Mouse (Mus musculus): ENCODE results near the gene Aurkb. TPM values are rescaled to one million over a fixed set of nuclear protein-coding genes. Genes with fewer than 3 reads are reported as not detected.

The Aurkb gene
- total RNA-seq, 1 experiment, result 71.7 TPM

DNA sequence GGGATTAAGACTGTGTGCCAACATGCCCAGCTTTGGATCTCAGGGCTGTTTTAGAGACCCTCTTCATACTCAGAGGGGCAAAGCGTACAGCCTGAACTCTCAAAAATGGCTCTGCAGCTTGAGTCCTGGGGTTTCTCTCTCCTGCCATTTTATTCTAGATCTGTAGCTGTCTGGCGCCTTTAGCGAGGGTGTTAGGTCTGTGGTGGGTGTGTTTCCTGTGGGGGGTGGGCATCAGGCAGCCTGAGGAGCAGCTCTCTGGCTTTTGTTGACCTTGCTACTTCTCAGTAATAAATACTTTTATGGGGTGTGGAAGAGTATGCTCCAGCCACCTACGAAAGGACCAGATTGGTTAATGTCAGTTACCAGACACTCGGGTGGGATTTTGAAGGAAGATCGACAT, 32.6 kb downstream of the Aurkb start:
- TF ChIP-seq ZNF384 (IDR thresholded peaks at IDR 0.05; ENCODE audit: low read depth, low read length) (no peak), CHD2 (IDR thresholded peaks at IDR 0.05; ENCODE audit: low read depth, low read length) (no peak), ZC3H11A (IDR thresholded peaks at IDR 0.05; ENCODE audit: borderline replicate concordance, low read depth, low read length) (no peak), MAFK (IDR thresholded peaks at IDR 0.05; ENCODE audit: insufficient read depth, low read depth, low read length) (no peak)
- Histone ChIP-seq H3K27ac (ENCODE audit: insufficient read depth, low read depth, low read length, poor library complexity, severe bottlenecking) (no peak overlapping the region), H3K36me3 (ENCODE audit: control insufficient read depth, insufficient read depth, low read length, poor library complexity, severe bottlenecking) (no peaks in the 10 kb centered on the region), H3K9me3 (ENCODE audit: control insufficient read depth, insufficient read depth, low read depth, low read length) (no peaks in the 10 kb centered on the region), H3K4me1 (ENCODE audit: control insufficient read depth in 2 of 2, insufficient read depth in 2 of 2, low read length in 2 of 2, poor library complexity in 1 of 2) (peaks cover 0 to 12% of the 10 kb centered on the region in 2 experiments; a peak in 2 of 4 replicates), H3K9ac (ENCODE audit: insufficient read depth, low read depth, low read length, poor library complexity, severe bottlenecking) (no peak overlapping the region), H3K4me3 (ENCODE audit: insufficient read depth in 1 of 2, low read depth in 1 of 2, low read length in 2 of 2, poor library complexity in 1 of 2, severe bottlenecking in 1 of 2) (no peak overlapping the region)
- no peak for DNase-seq (ENCODE audit: low read depth, low spot score)
- in situ Hi-C loops (cut with MboI; ENCODE audit: low sequenced_read_pairs in 2 of 2, unreplicated experiment in 2 of 2), result no loop called here

DNA sequence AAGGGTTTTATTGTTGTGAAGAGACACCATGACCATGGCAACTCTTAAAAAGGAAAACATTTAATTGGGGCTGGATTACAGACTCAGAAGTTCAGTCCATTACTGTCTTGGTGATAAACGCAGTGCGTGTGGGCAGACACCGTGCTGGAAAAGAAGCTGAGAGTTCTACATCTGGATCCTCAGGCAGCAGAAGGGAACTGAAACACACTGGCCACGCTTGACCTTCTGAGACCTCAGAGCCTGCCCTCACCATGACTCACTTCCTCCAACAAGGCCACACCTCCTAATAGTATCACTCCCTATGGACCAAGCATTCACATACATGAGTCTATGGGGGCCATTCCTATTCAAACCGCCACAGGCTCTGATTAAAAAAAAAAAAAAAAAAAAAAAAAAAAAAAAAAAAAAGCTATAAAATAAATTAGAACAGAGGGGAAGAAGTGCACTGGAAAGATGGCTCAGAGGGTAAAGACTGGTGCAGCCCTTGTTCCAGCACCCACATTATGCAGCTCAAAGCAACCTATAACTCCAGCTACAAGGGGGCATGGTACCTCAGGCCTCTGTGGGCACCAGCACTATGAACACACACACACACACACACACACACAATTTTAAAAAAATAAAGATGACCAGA, 33.5 kb downstream of the Aurkb start:
- Histone ChIP-seq H3K9ac (ENCODE audit: insufficient read depth, low read depth, low read length, poor library complexity, severe bottlenecking) (no peak overlapping the region), H3K27ac (ENCODE audit: insufficient read depth, low read depth, low read length, poor library complexity, severe bottlenecking) (no peak overlapping the region), H3K4me3 (ENCODE audit: insufficient read depth in 1 of 2, low read depth in 1 of 2, low read length in 2 of 2, poor library complexity in 1 of 2, severe bottlenecking in 1 of 2) (0 out of 4 replicates have a peak overlapping the region, but pooled peaks of 1 of the 2 experiments have one; percentile 28)

DNA sequence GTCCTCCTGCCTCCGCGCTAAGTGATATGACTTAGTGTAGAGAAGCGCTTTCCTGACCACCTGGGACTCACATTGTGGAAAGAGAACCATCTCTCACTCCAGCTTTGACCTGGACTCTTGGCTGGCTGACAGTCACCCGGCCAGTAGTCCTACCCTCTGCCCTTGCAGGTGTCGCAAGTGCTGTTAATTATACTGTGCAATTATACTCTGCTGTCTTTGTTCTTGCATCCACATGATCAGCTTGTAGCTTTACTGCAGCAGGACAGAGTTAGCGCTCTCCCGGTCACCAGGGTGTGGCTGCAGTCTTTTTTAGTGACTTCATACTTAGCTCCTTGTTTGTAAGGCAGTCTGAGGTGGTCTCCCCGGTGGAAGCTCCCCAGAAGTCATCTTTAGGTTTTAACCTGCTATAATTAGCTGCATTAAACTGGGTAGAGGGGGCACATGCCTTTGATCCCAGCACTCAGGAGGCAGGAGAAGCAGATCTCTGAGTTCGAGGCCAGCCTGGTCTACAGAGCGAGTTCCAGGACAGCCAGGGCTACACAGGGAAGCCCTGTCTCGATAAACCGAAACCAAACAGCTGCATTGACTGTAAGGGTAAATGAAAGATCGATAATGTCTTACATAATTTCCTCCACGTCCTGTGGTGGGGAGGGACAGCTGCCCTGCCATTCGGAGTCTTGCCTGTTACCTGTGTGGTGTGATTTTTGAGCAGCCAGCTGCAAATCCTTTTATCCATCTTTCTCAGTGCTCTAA, 34.8 kb downstream of the Aurkb start:
- no peak overlapping the region for H3K9ac ChIP-seq (ENCODE audit: insufficient read depth, low read depth, low read length, poor library complexity, severe bottlenecking)
- H3K36me3 ChIP-seq (ENCODE audit: control insufficient read depth, insufficient read depth, low read length, poor library complexity, severe bottlenecking), result no peaks in the 10 kb centered on the region
- no peaks in the 10 kb centered on the region for H3K9me3 ChIP-seq (ENCODE audit: control insufficient read depth, insufficient read depth, low read depth, low read length)
- H3K4me3 ChIP-seq (ENCODE audit: insufficient read depth in 1 of 2, low read depth in 1 of 2, low read length in 2 of 2, poor library complexity in 1 of 2, severe bottlenecking in 1 of 2), result no peak overlapping the region
- in situ Hi-C loops (cut with MboI; ENCODE audit: low sequenced_read_pairs in 2 of 2, unreplicated experiment in 2 of 2), result no loop called here
- DNase-seq (ENCODE audit: low read depth, low spot score), result no peak
- TF ChIP-seq MAFK (IDR thresholded peaks at IDR 0.05; ENCODE audit: insufficient read depth, low read depth, low read length), result no peak
- no peak for TF ChIP-seq ZNF384 (IDR thresholded peaks at IDR 0.05; ENCODE audit: low read depth, low read length)
- no peak for TF ChIP-seq CHD2 (IDR thresholded peaks at IDR 0.05; ENCODE audit: low read depth, low read length)
- no peak for TF ChIP-seq ZC3H11A (IDR thresholded peaks at IDR 0.05; ENCODE audit: borderline replicate concordance, low read depth, low read length)
- TF ChIP-seq HCFC1 (IDR thresholded peaks at IDR 0.05; ENCODE audit: borderline replicate concordance, insufficient read depth, low read length), result no peak
- H3K27ac ChIP-seq (ENCODE audit: insufficient read depth, low read depth, low read length, poor library complexity, severe bottlenecking), result no peak overlapping the region
- peaks cover 0 to 7% of the 10 kb centered on the region in 2 experiments; a peak in 1 of 4 replicates for H3K4me1 ChIP-seq (ENCODE audit: control insufficient read depth in 2 of 2, insufficient read depth in 2 of 2, low read length in 2 of 2, poor library complexity in 1 of 2)

More for the DNA sequence above, 33.5 kb downstream of the Aurkb start:
- TF ChIP-seq ZC3H11A (IDR thresholded peaks at IDR 0.05; ENCODE audit: borderline replicate concordance, low read depth, low read length) (no peak), HCFC1 (IDR thresholded peaks at IDR 0.05; ENCODE audit: borderline replicate concordance, insufficient read depth, low read length) (no peak), ZNF384 (IDR thresholded peaks at IDR 0.05; ENCODE audit: low read depth, low read length) (no peak), CHD2 (IDR thresholded peaks at IDR 0.05; ENCODE audit: low read depth, low read length) (no peak), MAFK (IDR thresholded peaks at IDR 0.05; ENCODE audit: insufficient read depth, low read depth, low read length) (no peak)
- Histone ChIP-seq H3K9me3 (ENCODE audit: control insufficient read depth, insufficient read depth, low read depth, low read length) (no peaks in the 10 kb centered on the region), H3K4me1 (ENCODE audit: control insufficient read depth in 2 of 2, insufficient read depth in 2 of 2, low read length in 2 of 2, poor library complexity in 1 of 2) (peaks cover 0 to 12% of the 10 kb centered on the region in 2 experiments; a peak in 2 of 4 replicates), H3K36me3 (ENCODE audit: control insufficient read depth, insufficient read depth, low read length, poor library complexity, severe bottlenecking) (no peaks in the 10 kb centered on the region)
- DNase-seq (ENCODE audit: low read depth, low spot score), result no peak
- in situ Hi-C loops (cut with MboI; ENCODE audit: low sequenced_read_pairs in 2 of 2, unreplicated experiment in 2 of 2), result no loop called here

DNA sequence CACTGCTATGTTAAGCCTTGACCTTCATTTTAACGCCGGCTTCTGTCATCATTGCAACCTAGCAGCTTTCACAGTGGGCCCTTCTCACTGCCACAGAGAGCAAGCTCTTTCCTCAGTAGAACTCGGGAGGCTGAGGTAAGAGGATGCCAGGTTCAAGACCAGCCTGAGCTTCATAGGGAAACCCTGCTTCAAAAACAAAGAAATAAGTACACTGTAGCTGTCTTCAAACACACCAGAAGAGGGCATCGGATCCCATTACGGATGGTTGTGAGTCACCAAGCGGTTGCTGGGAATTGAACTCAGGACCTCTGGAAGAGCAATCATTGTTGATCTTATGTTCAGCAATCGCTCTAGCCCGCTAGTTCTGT, 35.4 kb downstream of the Aurkb start:
- Histone ChIP-seq H3K27ac (ENCODE audit: insufficient read depth, low read depth, low read length, poor library complexity, severe bottlenecking) (no peak overlapping the region), H3K9ac (ENCODE audit: insufficient read depth, low read depth, low read length, poor library complexity, severe bottlenecking) (no peak overlapping the region), H3K4me3 (ENCODE audit: insufficient read depth in 1 of 2, low read depth in 1 of 2, low read length in 2 of 2, poor library complexity in 1 of 2, severe bottlenecking in 1 of 2) (no peak overlapping the region), H3K36me3 (ENCODE audit: control insufficient read depth, insufficient read depth, low read length, poor library complexity, severe bottlenecking) (no peaks in the 10 kb centered on the region), H3K9me3 (ENCODE audit: control insufficient read depth, insufficient read depth, low read depth, low read length) (no peaks in the 10 kb centered on the region), H3K4me1 (ENCODE audit: control insufficient read depth in 2 of 2, insufficient read depth in 2 of 2, low read length in 2 of 2, poor library complexity in 1 of 2) (peaks cover 0 to 8% of the 10 kb centered on the region in 2 experiments; a peak in 1 of 4 replicates)
- DNase-seq (ENCODE audit: low read depth, low spot score), result no peak
- in situ Hi-C loops (cut with MboI; ENCODE audit: low sequenced_read_pairs in 2 of 2, unreplicated experiment in 2 of 2), result no loop called here
- TF ChIP-seq CHD2 (IDR thresholded peaks at IDR 0.05; ENCODE audit: low read depth, low read length) (no peak), ZC3H11A (IDR thresholded peaks at IDR 0.05; ENCODE audit: borderline replicate concordance, low read depth, low read length) (no peak), HCFC1 (IDR thresholded peaks at IDR 0.05; ENCODE audit: borderline replicate concordance, insufficient read depth, low read length) (no peak), MAFK (IDR thresholded peaks at IDR 0.05; ENCODE audit: insufficient read depth, low read depth, low read length) (no peak), ZNF384 (IDR thresholded peaks at IDR 0.05; ENCODE audit: low read depth, low read length) (no peak)
